Comparison of ENCODE assay signal across 8 mouse cellular contexts in genomic region chr5:150466132-150466531, GRCm38 (mm10). TPM values are rescaled to one million over a fixed set of nuclear protein-coding genes. Genes with fewer than 3 reads are reported as not detected.
DNase-seq lines count a peak whose midpoint lies in the region.

No protein-coding gene starts in this region.

- DNase-seq in MN1 (ENCODE audit: low spot score) = peak; percentile 98
- DNase-seq in brain, adult 2 months (ENCODE audit: low read depth, low spot score) = peak; percentile 97
- DNase-seq in frontal cortex, postnatal 25 days (ENCODE audit: low spot score in 2 of 2) = peak; percentile 30 to 57
- peak; percentile 92 for DNase-seq in heart, postnatal 4 days
- peak; percentile 34 to 90 for DNase-seq in left cerebral cortex, adult 8-10 months (ENCODE audit: low spot score in 2 of 2)
- peak; percentile 89 to 95 for DNase-seq in lung, postnatal 4 days
- peak; percentile 33 for DNase-seq in urinary bladder, postnatal 10 days (ENCODE audit: low spot score)
- DNase-seq in c-Kit-positive CD71-positive TER-119-positive erythroid progenitor cells, embryonic 14.5 days (ENCODE audit: low spot score) = no peak

RNA-seq across cellular contexts. Expression of gene Zar1l, which starts 51.8 kb away (rescaled TPM):
- not detected for total RNA-seq in heart, postnatal 4 days (2021)
- 1 to 10 TPM in 3 of 4 experiments, under 1 TPM in 1; 0.85 to 1.7 (median 1.3) TPM for total RNA-seq in left cerebral cortex, adult 8-10 months (2022)

RNA-seq across cellular contexts. Expression of gene Brca2, which starts 56.3 kb away (rescaled TPM):
- 10 to 100 TPM; 19.6 to 22.8 TPM for total RNA-seq in heart, postnatal 4 days (2021)
- 10 to 100 TPM in 2 of 4 experiments, 1 to 10 TPM in 2; 8.7 to 12.2 (median 9.7) TPM for total RNA-seq in left cerebral cortex, adult 8-10 months (2022)
